Mouse (Mus musculus): ENCODE results near the gene Wdfy3. TPM values are rescaled to one million over a fixed set of nuclear protein-coding genes. Genes with fewer than 3 reads are reported as not detected.

Gene Wdfy3
- polyA plus RNA-seq, 1 experiment from 2014 or later = 4.9 TPM

GRCm38 (mm10) chr5:101902686-101903085, 167.0 kb downstream of the Wdfy3 start:
- H3K27ac ChIP-seq (replicated peaks) = no peak overlapping the region

GRCm38 (mm10) chr5:101899981-101900380, 169.7 kb downstream of the Wdfy3 start:
- ATAC-seq (ENCODE audit: low FRiP score, low TSS enrichment) = no peak
- peaks cover 11% of the 10 kb centered on the region; the same call in 1 of the 2 replicates for H3K36me3 ChIP-seq (ENCODE audit: control insufficient read depth, insufficient read depth, low read length)

More at GRCm38 (mm10) chr5:101902686-101903085, 167.0 kb downstream of the Wdfy3 start:
- Histone ChIP-seq H3K9ac (ENCODE audit: low read length) (no peak overlapping the region), H3K4me1 (replicated peaks; ENCODE audit: control insufficient read depth, insufficient read depth) (no peaks in the 10 kb centered on the region), H3K4me2 (replicated peaks; ENCODE audit: low read depth) (no peak overlapping the region), H3K4me3 (ENCODE audit: low read depth, low read length) (no peak overlapping the region), H3K9me3 (ENCODE audit: control insufficient read depth, low read length) (no peaks in the 10 kb centered on the region), H3K36me3 (ENCODE audit: control insufficient read depth, insufficient read depth, low read length) (peaks cover 28% of the 10 kb centered on the region), H3K27me3 (ENCODE audit: control insufficient read depth, insufficient read depth, low read length) (no peaks in the 10 kb centered on the region)
- ATAC-seq (ENCODE audit: low FRiP score, low TSS enrichment) = no peak
- WGBS = 68% methylated on average over 1 of the region's 1 CpGs
- DNase-seq (ENCODE audit: low spot score) = no peak
- TF ChIP-seq CTCF (IDR thresholded peaks at IDR 0.05; ENCODE audit: low read depth) (no peak), EP300 (optimal IDR thresholded peaks at IDR 0.05) (peak; percentile 40)

GRCm38 (mm10) chr5:101896784-101897183, 172.9 kb downstream of the Wdfy3 start:
- Histone ChIP-seq H3K4me3 (ENCODE audit: low read depth, low read length) (no peak overlapping the region), H3K27me3 (ENCODE audit: control insufficient read depth, insufficient read depth, low read length) (no peaks in the 10 kb centered on the region), H3K9me3 (ENCODE audit: control insufficient read depth, low read length) (no peaks in the 10 kb centered on the region), H3K27ac (replicated peaks) (no peak overlapping the region), H3K9ac (ENCODE audit: low read length) (no peak overlapping the region), H3K4me1 (replicated peaks; ENCODE audit: control insufficient read depth, insufficient read depth) (no peaks in the 10 kb centered on the region), H3K36me3 (ENCODE audit: control insufficient read depth, insufficient read depth, low read length) (peaks cover 18% of the 10 kb centered on the region; the same call in 1 of the 2 replicates), H3K4me2 (replicated peaks; ENCODE audit: low read depth) (no peak overlapping the region)
- ATAC-seq (ENCODE audit: low FRiP score, low TSS enrichment) = no peak
- DNase-seq (ENCODE audit: low spot score) = no peak
- TF ChIP-seq CTCF (IDR thresholded peaks at IDR 0.05; ENCODE audit: low read depth) = no peak
- no peak for TF ChIP-seq EP300 (optimal IDR thresholded peaks at IDR 0.05)
- 93% methylated on average over 11 of the region's 11 CpGs for WGBS

More at GRCm38 (mm10) chr5:101899981-101900380, 169.7 kb downstream of the Wdfy3 start:
- no peak for DNase-seq (ENCODE audit: low spot score)
- TF ChIP-seq EP300 (optimal IDR thresholded peaks at IDR 0.05) = no peak
- no peak for TF ChIP-seq CTCF (IDR thresholded peaks at IDR 0.05; ENCODE audit: low read depth)
- Histone ChIP-seq H3K9ac (ENCODE audit: low read length) (no peak overlapping the region), H3K27me3 (ENCODE audit: control insufficient read depth, insufficient read depth, low read length) (no peaks in the 10 kb centered on the region), H3K4me3 (ENCODE audit: low read depth, low read length) (no peak overlapping the region), H3K4me2 (replicated peaks; ENCODE audit: low read depth) (no peak overlapping the region), H3K4me1 (replicated peaks; ENCODE audit: control insufficient read depth, insufficient read depth) (no peaks in the 10 kb centered on the region), H3K9me3 (ENCODE audit: control insufficient read depth, low read length) (no peaks in the 10 kb centered on the region), H3K27ac (replicated peaks) (no peak overlapping the region)
- WGBS = 93% methylated on average over 15 of the region's 15 CpGs

DNA sequence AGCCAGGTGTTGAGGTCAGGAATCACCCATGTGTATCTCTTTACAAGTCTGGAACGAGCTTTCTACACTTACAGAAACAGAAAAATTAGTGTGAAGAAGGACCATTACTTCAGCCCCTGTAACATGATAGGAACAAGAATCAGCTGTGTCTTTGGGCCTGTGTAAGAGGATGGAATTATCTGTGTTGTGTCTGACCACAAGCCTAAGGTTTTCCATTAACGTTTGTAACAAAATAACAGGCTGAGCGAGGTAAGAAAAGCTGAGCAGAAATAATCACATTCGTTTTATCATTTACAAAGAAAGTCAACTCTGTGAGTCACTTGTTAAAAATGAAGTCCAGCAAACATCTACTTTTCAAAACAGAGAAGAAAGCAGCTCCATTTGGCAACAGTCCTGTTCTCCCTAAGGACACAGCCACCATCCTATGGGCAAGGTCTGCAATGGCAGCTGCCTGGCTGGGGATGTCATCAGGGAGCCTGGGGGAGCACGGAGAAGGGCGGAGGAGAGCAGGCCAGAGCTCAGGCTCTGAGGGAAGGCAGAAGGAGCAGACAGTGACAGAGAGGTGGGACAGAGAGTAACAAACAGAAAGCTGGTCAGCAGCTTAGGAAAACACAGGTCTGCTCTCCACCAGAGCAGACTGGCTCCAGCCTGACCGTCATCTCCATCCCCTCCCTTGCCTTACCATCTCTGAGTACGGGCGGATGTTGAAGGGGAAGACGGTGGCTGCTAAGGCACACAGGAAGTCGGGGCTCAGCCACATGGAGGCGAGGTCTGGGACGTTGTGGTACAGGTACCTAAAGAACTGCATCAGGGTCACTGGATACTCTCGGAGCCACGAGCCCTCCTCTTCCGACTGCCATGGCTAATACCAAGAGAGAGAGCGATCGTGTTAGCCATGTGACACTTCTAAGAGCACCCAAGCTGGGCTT, 173.7 kb downstream of the Wdfy3 start:
- 0 out of 2 replicates have a peak overlapping the region, but pooled peaks have one; percentile 8 for H3K27ac ChIP-seq (replicated peaks)
- ATAC-seq (ENCODE audit: low FRiP score, low TSS enrichment) = peak; percentile 42
- DNase-seq (ENCODE audit: low spot score) = no peak
- H3K4me2 ChIP-seq (replicated peaks; ENCODE audit: low read depth) = no peak overlapping the region
- no peaks in the 10 kb centered on the region for H3K4me1 ChIP-seq (replicated peaks; ENCODE audit: control insufficient read depth, insufficient read depth)
- no peaks in the 10 kb centered on the region for H3K9me3 ChIP-seq (ENCODE audit: control insufficient read depth, low read length)
- 77% methylated on average over 18 of the region's 18 CpGs for WGBS
- H3K9ac ChIP-seq (ENCODE audit: low read length) = no peak overlapping the region
- peaks cover 20% of the 10 kb centered on the region for H3K36me3 ChIP-seq (ENCODE audit: control insufficient read depth, insufficient read depth, low read length)
- H3K27me3 ChIP-seq (ENCODE audit: control insufficient read depth, insufficient read depth, low read length) = no peaks in the 10 kb centered on the region
- no peak overlapping the region for H3K4me3 ChIP-seq (ENCODE audit: low read depth, low read length)
- TF ChIP-seq EP300 (optimal IDR thresholded peaks at IDR 0.05) = no peak
- TF ChIP-seq CTCF (IDR thresholded peaks at IDR 0.05; ENCODE audit: low read depth) = no peak

DNA sequence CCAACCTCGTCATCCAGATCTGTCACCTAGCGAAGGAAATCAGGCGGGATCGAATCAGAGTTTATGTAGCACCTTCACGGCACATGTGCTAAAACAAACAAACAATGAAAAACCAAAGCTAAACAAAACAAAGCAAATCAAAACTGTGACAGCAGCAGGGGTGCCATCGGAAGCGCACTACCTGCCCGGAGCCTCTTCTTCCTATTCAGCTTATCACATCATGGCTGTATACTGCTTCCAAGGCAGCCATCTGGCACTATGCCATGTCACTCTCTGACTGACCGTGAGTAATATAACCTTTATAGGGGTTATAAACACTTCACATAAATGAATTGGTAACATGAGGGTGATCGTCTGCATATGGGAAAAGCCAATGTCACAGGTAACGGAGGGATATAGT, 174.6 kb downstream of the Wdfy3 start:
- H3K36me3 ChIP-seq (ENCODE audit: control insufficient read depth, insufficient read depth, low read length) = peaks cover 20% of the 10 kb centered on the region
- no peaks in the 10 kb centered on the region for H3K4me1 ChIP-seq (replicated peaks; ENCODE audit: control insufficient read depth, insufficient read depth)
- no peak for ATAC-seq (ENCODE audit: low FRiP score, low TSS enrichment)
- H3K9me3 ChIP-seq (ENCODE audit: control insufficient read depth, low read length) = no peaks in the 10 kb centered on the region
- H3K27me3 ChIP-seq (ENCODE audit: control insufficient read depth, insufficient read depth, low read length) = no peaks in the 10 kb centered on the region
- H3K4me3 ChIP-seq (ENCODE audit: low read depth, low read length) = no peak overlapping the region
- TF ChIP-seq EP300 (optimal IDR thresholded peaks at IDR 0.05) (no peak), CTCF (IDR thresholded peaks at IDR 0.05; ENCODE audit: low read depth) (no peak)
- no peak overlapping the region for H3K27ac ChIP-seq (replicated peaks)
- H3K9ac ChIP-seq (ENCODE audit: low read length) = no peak overlapping the region
- 79% methylated on average over 11 of the region's 11 CpGs for WGBS
- no peak for DNase-seq (ENCODE audit: low spot score)
- H3K4me2 ChIP-seq (replicated peaks; ENCODE audit: low read depth) = no peak overlapping the region

All from stomach, postnatal 0 days (tissue).